Mouse (Mus musculus) cortical plate, adult 2 months (tissue): ENCODE measurements around the gene Gm36210. TPM values are rescaled to one million over a fixed set of nuclear protein-coding genes. Genes with fewer than 3 reads are reported as not detected.
"Not testable (repeated sequence)": the region's sequence is repeated elsewhere in the genome, so short reads cannot be mapped to it uniquely, and the experiment has no call there.

Experiments used
- H3K27ac ChIP-seq: fragments of 200-500 bp; 2 replicates; pipeline ENCODE4 v1.5.1; 2012; ENCODE audit warnings: low read length, control low read depth, inconsistent platforms; ENCODE audit not compliant: insufficient read depth
- H3K4me1 ChIP-seq: fragments of 200-500 bp; 2 replicates; pipeline ENCODE4 v1.6.1; 2011; ENCODE audit warnings: low read length; ENCODE audit not compliant: control insufficient read depth, insufficient read depth
- H3K4me3 ChIP-seq: fragments of 200-500 bp; 2 replicates; pipeline ENCODE4 v1.5.1; 2011; ENCODE audit warnings: mild to moderate bottlenecking, low read length, control low read depth; ENCODE audit not compliant: insufficient read depth
- CTCF ChIP-seq: fragments of 200-500 bp; IDR thresholded peaks from 2 replicates; pipeline ENCODE4 v1.5.1; 2011; ENCODE audit warnings: mild to moderate bottlenecking, control low read depth, low read length; ENCODE audit not compliant: insufficient read depth; ENCODE audit errors: extremely low read depth
- POLR2A ChIP-seq: fragments of 200-500 bp; IDR thresholded peaks from 2 replicates; pipeline ENCODE4 v1.6.1; 2011; ENCODE audit warnings: mild to moderate bottlenecking, low read length, control low read depth; ENCODE audit not compliant: insufficient read depth; ENCODE audit errors: extremely low read depth
- polyA plus RNA-seq: library from polyadenylated mRNA; depleted of rRNA; stranded (reverse); fragments of >200 nt; gene quantifications from 2 replicates; pipeline ENCODE4 v1.2.3, GENCODE M21; 2012

The Gm36210 gene
- polyA plus RNA-seq, 1 experiment = 0.31 TPM

DNA sequence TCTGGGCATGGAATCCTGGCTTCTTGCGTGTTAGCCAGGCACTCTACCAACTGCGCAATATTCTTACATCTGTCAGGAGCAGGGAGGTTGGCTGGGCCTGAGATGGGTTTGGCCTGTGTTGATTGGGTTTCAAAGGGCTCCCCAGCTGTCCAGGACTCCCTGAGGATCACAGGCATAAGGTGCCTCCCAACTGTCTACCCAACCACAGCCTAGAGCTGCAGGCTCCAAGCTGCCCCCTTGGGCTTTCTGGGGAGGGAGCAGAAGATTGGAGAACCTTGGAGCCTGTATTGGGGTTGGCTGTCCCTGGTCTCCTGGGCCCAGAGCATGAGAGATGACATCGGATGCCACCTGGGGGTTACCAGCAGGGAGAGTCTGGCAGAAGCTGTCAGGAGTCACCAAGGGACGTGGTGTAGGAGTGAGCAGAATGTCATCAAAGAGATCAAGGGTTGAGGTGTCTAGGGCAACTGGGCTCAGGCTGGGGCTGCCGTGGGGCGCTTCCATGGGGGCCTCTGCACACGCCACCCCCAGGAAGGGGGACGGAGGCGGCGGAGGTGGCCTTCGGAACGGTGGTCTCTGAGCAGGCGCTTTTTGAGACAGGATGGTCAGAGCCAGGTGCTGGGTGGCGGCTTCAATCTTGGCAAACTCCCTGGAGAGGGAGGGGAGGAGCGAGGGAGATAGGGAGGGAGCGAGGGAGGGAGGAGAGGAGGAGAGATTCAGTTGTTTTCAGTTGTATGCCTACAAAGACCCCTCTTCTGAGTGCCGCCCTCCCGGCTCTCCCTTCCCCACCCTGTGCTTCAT lies 7.3 kb downstream of the Gm36210 start:
- peaks cover 2% of the 10 kb centered on the region for H3K4me1 ChIP-seq
- H3K4me3 ChIP-seq = peak overlapping the region; percentile 10; the same call in 1 of the 2 replicates
- no peak overlapping the region for H3K27ac ChIP-seq
- TF ChIP-seq POLR2A = no peak
- no peak for TF ChIP-seq CTCF

GRCm38 (mm10) chr7:4895186-4895585 lies 11.1 kb downstream of the Gm36210 start:
- Histone ChIP-seq H3K4me1 (no peaks in the 10 kb centered on the region), H3K27ac (no peak overlapping the region), H3K4me3 (no peak overlapping the region)
- TF ChIP-seq POLR2A = no peak
- no peak for TF ChIP-seq CTCF

DNA sequence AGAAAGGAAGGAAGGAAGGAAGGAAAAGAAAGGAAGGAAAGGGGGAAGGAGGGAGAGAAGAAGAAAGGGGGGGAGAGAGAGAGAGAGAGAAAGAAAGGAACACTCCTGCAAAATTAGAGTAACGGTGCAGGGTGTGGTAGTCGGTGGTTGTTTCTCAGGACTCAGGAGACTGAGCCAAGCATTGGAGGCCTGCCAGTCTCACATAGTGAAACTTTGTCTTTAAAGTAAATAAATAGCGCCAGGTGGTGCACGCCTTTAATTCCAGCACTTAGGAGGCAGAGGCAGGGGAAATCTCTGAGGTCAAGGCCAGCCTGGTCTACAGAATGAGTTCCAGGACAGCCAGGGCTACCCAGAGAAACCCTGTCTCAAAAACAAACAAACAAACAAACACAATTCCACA lies 19.6 kb downstream of the Gm36210 start:
- Histone ChIP-seq H3K4me3 (no peak overlapping the region), H3K4me1 (no peaks in the 10 kb centered on the region), H3K27ac (no peak overlapping the region)
- TF ChIP-seq POLR2A = no peak
- no peak for TF ChIP-seq CTCF

DNA sequence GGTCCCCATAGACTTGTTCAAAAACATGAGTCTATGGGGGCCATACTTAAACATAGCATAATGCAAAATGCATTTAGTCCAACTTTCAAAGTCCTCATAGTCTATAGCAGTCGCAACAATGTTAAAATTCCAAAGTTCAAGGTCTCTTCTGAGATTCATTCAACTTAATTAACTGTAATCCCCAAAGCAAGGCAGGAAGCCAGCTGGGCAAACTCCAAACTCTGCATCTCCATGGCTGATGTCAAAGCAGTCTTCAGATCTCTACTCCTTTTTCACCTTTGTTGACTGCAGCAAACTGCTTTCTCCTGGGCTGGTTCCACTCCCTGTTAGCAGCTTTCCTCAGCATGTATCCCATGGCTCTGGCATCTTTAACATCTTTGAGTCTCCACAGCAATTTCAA lies 27.3 kb downstream of the Gm36210 start:
- not testable (repeated sequence) for H3K27ac ChIP-seq, H3K4me3 ChIP-seq, H3K4me1 ChIP-seq

- H3K27ac ChIP-seq = no peak overlapping the region
- TF ChIP-seq CTCF (no peak), POLR2A (no peak)
- H3K4me3 ChIP-seq = no peak overlapping the region
- H3K4me1 ChIP-seq = no peaks in the 10 kb centered on the region; the same call in 1 of the 2 replicates
These were observed 28.1 kb downstream of the Gm36210 start for GRCm38 (mm10) chr7:4878186-4878585.

- H3K27ac ChIP-seq = no peak overlapping the region
- H3K4me1 ChIP-seq = no peaks in the 10 kb centered on the region; the same call in 1 of the 2 replicates
These were observed 29.1 kb downstream of the Gm36210 start for GRCm38 (mm10) chr7:4877226-4877625.

DNA sequence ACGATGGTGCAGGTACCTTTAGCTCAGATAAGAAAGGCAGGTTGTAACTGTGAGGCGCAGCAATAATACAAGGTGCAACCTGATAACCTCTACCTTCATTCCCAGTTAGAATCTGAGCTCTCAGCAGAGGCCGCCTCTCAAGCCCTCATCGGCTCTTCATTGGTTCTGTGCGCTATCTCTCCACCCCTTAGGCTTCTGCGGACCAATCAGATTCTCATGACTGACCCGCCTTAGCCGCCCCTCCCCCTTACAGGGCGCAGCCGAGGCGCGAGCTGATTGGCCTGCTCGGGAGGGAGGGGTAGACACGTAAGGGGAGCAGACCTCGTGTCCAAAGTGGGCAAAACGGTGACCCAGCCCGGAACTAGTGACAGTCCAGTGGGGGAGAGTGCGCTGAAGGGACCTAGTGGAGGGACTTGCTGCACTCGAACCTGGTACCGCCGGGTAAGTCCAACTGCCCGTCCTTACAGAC lies 29.5 kb downstream of the Gm36210 start, which contains the start of gene Isoc2a:
Gene Isoc2a, plus strand, starts transcription at position 401 of the 469 bp plus-strand sequence.
- Histone ChIP-seq H3K4me3 (peak within 1 kb of the TSS; percentile 80), H3K27ac (no peak within 1 kb of the TSS), H3K4me1 (no peaks in the 10 kb centered on the region; the same call in 1 of the 2 replicates)
- TF ChIP-seq CTCF (no peak), POLR2A (peak; percentile 87)

More at GRCm38 (mm10) chr7:4877226-4877625, 29.1 kb downstream of the Gm36210 start:
- H3K4me3 ChIP-seq = peak overlapping the region; percentile 80
- TF ChIP-seq POLR2A (no peak), CTCF (no peak)

GRCm38 (mm10) chr7:4870133-4870532 lies 36.2 kb downstream of the Gm36210 start, which contains the start of gene Isoc2b:
Gene Isoc2b (minus strand): TSS chr7:4870258.
- TF ChIP-seq CTCF (no peak), POLR2A (no peak)
- H3K27ac ChIP-seq = no peak within 1 kb of the TSS
- H3K4me1 ChIP-seq = no peaks in the 10 kb centered on the region
- H3K4me3 ChIP-seq = no peak within 1 kb of the TSS

GRCm38 (mm10) chr7:4866631-4867180 lies 39.6 kb downstream of the Gm36210 start:
- H3K4me1 ChIP-seq = no peaks in the 10 kb centered on the region
- peak overlapping the region; percentile 65 for H3K4me3 ChIP-seq
- TF ChIP-seq CTCF (no peak), POLR2A (no peak)
- peak overlapping the region; percentile 83 for H3K27ac ChIP-seq

DNA sequence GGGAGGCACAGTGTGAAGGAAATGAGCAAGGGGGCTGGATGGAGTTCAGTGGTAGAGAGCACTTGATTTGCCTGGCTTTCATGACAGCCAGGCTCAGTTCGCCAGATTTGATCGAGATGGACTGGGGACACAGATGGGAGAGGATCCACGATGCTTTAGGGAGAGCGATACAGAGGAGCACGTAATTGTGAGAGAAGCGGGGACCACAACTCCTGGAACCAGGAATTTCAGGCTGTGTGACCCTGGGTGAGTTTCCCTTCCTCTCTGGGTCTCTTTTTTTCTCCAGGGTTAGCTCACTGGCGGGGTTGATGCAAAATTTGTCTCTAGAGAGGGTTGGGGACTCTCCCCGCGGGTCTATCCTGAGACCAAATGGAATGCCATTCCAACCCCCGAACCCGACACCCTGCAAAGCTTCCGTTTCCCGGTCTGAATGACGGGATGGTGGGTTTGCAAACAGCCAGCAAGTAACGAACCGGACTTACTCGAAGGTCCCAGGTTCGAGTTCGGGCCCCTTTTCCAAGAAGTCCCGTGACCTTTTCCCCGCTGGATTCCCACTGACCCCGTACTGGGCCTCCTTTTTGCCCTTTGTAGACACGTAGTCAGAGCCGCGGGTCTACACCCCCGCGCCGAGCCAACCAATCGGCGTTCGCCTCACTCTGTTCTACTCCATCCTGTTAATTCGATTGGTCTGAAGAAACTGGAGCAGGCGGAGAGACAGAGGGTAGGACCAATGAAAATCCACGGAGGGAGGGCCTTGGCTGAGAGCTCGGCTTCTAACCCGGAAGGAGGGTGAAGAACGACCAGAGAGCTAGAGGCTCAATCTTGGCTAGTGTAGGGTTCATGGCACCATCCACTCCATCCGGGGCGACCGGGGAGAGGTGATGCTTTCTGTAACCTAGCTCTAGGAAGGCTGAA lies 40.5 kb downstream of the Gm36210 start:
- Histone ChIP-seq H3K27ac (peak overlapping the region; percentile 83), H3K4me3 (peak overlapping the region; percentile 65), H3K4me1 (no peaks in the 10 kb centered on the region)
- TF ChIP-seq CTCF = no peak
- TF ChIP-seq POLR2A = peak; percentile 93
